Mouse (Mus musculus) T-cell, adult 2 months (primary cell): ENCODE results near the gene Wdr31.
A peak's percentile ranks its signal among the peaks of the same experiment; 100 is the strongest.

Experiments used
- DNase-seq: peaks from one replicate; pipeline ENCODE4 v3.0.0; 2022; ENCODE audit warnings: low spot score

Wdr31 gene

GRCm38 (mm10) chr4:62470598-62471051 lies at the start of gene Wdr31:
Wdr31 (minus strand) TSS chr4:62470896.
- peak; percentile 78 for DNase-seq

- DNase-seq: peak; percentile 54
Observed at GRCm38 (mm10) chr4:62519849-62520233, 49.1 kb upstream of the Wdr31 start, which contains the start of gene Alad. Alad (minus strand) TSS chr4:62519918.

GRCm38 (mm10) chr4:62519122-62519848 lies 48.6 kb upstream of the Wdr31 start:
- DNase-seq: no peak

GRCm38 (mm10) chr4:62518416-62519121 lies 47.9 kb upstream of the Wdr31 start:
- DNase-seq: no peak

GRCm38 (mm10) chr4:62517538-62518415 lies 47.1 kb upstream of the Wdr31 start:
- DNase-seq: no peak

- no peak for DNase-seq
Observed at GRCm38 (mm10) chr4:62517046-62517445, 46.4 kb upstream of the Wdr31 start.

GRCm38 (mm10) chr4:62516579-62516978 lies 45.9 kb upstream of the Wdr31 start:
- no peak for DNase-seq

GRCm38 (mm10) chr4:62516079-62516478 lies 45.4 kb upstream of the Wdr31 start:
- no peak for DNase-seq

GRCm38 (mm10) chr4:62515490-62515889 lies 44.8 kb upstream of the Wdr31 start:
- no peak for DNase-seq

GRCm38 (mm10) chr4:62514995-62515394 lies 44.3 kb upstream of the Wdr31 start:
- DNase-seq: no peak

GRCm38 (mm10) chr4:62513998-62514506 lies 43.4 kb upstream of the Wdr31 start:
- DNase-seq: no peak

GRCm38 (mm10) chr4:62509946-62510345 lies 39.2 kb upstream of the Wdr31 start:
- DNase-seq: no peak

GRCm38 (mm10) chr4:62508839-62509238 lies 38.1 kb upstream of the Wdr31 start:
- no peak for DNase-seq

- peak; percentile 51 for DNase-seq
Observed at GRCm38 (mm10) chr4:62506798-62507197, 36.1 kb upstream of the Wdr31 start.

GRCm38 (mm10) chr4:62505991-62506390 lies 35.3 kb upstream of the Wdr31 start:
- no peak for DNase-seq

GRCm38 (mm10) chr4:62503374-62503970 lies 32.8 kb upstream of the Wdr31 start, which contains the start of gene Hdhd3:
Hdhd3 (minus strand) TSS chr4:62503467.
- no peak for DNase-seq

GRCm38 (mm10) chr4:62502969-62503368 lies 32.3 kb upstream of the Wdr31 start:
- no peak for DNase-seq

GRCm38 (mm10) chr4:62501964-62502732 lies 31.5 kb upstream of the Wdr31 start:
- DNase-seq: peak; percentile 54

GRCm38 (mm10) chr4:62501534-62501933 lies 30.8 kb upstream of the Wdr31 start:
- no peak for DNase-seq

GRCm38 (mm10) chr4:62500799-62501198 lies 30.1 kb upstream of the Wdr31 start:
- DNase-seq: no peak

- no peak for DNase-seq
Observed at GRCm38 (mm10) chr4:62496815-62497214, 26.1 kb upstream of the Wdr31 start.
